ENCODE assay signal across 1 mouse cellular context in genomic region chr12:54986052-54986717, GRCm38 (mm10).
TF ChIP-seq lines count a peak whose summit lies in the region.

Gene Gm20403, minus strand, starts transcription at chr12:54986529.

TF ChIP-seq in MEL, 35 proteins besides CTCF, POLR2A, EP300 and RAD21 (continued from another document):
- no peak for TF ChIP-seq UBTF (IDR thresholded peaks at IDR 0.05; ENCODE audit: borderline replicate concordance, insufficient read depth, low read depth, low read length)
- TF ChIP-seq MYB (IDR thresholded peaks at IDR 0.05; ENCODE audit: low read depth, low read length), result no peak
